Mouse (Mus musculus): ENCODE measurements around the gene Ntng2. TPM values are rescaled to one million over a fixed set of nuclear protein-coding genes. Genes with fewer than 3 reads are reported as not detected.

Ntng2 gene
- polyA plus RNA-seq, 1 experiment from 2014 or later = not detected

- 84% methylated on average over 2 of the region's 2 CpGs for WGBS (ENCODE audit: insufficient replicate concordance)
- H3K4me3 ChIP-seq (ENCODE audit: low read depth, low read length) = no peak overlapping the region
- H3K36me3 ChIP-seq (ENCODE audit: control insufficient read depth, insufficient read depth, low read length) = peaks cover 13% of the 10 kb centered on the region
Observed at GRCm38 (mm10) chr2:29151941-29152340, 100.9 kb downstream of the Ntng2 start.

More at GRCm38 (mm10) chr2:29151941-29152340, 100.9 kb downstream of the Ntng2 start:
- Histone ChIP-seq H3K4me2 (no peak overlapping the region), H3K27me3 (ENCODE audit: control insufficient read depth, insufficient read depth, low read length) (no peaks in the 10 kb centered on the region), H3K9me3 (replicated peaks; ENCODE audit: control insufficient read depth, low read length) (no peaks in the 10 kb centered on the region), H3K9ac (ENCODE audit: low read depth, low read length) (no peak overlapping the region), H3K4me1 (ENCODE audit: control insufficient read depth, insufficient read depth, low read length) (no peaks in the 10 kb centered on the region), H3K27ac (ENCODE audit: low read depth, low read length) (no peak overlapping the region)
- ATAC-seq (replicated peaks; ENCODE audit: insufficient number of reproducible peaks, low FRiP score, low TSS enrichment) = no peak

Other genes starting within 250 kb of the Ntng2 start
- 0.23 and 0.31 TPM in 2 replicates for gene Cfap77, start 197.9 kb downstream of the Ntng2 start, polyA plus RNA-seq (2014; fragmentation: Nextera tagmentation; extraction: Ambion mirVana)
- gene Ttf1, start 192.7 kb downstream of the Ntng2 start, polyA plus RNA-seq (2014; fragmentation: Nextera tagmentation; extraction: Ambion mirVana) = 6.1 and 7.7 TPM in 2 replicates
- gene Setx, start 128.8 kb downstream of the Ntng2 start, polyA plus RNA-seq (2014; fragmentation: Nextera tagmentation; extraction: Ambion mirVana) = 7.3 and 12.8 TPM in 2 replicates
- gene Med27, start 93.8 kb upstream of the Ntng2 start, polyA plus RNA-seq (2014; fragmentation: Nextera tagmentation; extraction: Ambion mirVana) = 38.0 and 40.6 TPM in 2 replicates

Measured in heart, embryonic 11.5 days (tissue).